Mouse (Mus musculus) layer of hippocampus, adult 11-12 months (tissue): ENCODE measurements at regions not wholly inside any gene's neighbourhood (a gene's known extent, or its start where the extent isn't known, plus 50 kb on each side); places are given as distances from the start of the nearest gene placed in this dataset.
A peak's percentile ranks its signal among the peaks of the same experiment; 100 is the strongest.

Experiments used
- DNase-seq: peaks from one replicate; pipeline ENCODE4 v3.0.0; 2022; ENCODE audit warnings: low spot score

GRCm38 (mm10) chr15:70276838-70277237, 3557.5 kb upstream of the Gm6569 start:
- DNase-seq = no peak

- no peak for DNase-seq
Observed at GRCm38 (mm10) chr15:70321781-70322180, 3512.6 kb upstream of the Gm6569 start.

GRCm38 (mm10) chr15:70339241-70339640, 3495.1 kb upstream of the Gm6569 start:
- DNase-seq = no peak

GRCm38 (mm10) chr15:70341401-70341800, 3493.0 kb upstream of the Gm6569 start:
- DNase-seq = no peak

- DNase-seq = peak; percentile 26
Observed at GRCm38 (mm10) chr15:70357961-70358360, 3476.4 kb upstream of the Gm6569 start.

- DNase-seq = no peak
Observed at GRCm38 (mm10) chr15:70384631-70385030, 3449.7 kb upstream of the Gm6569 start.

GRCm38 (mm10) chr15:70416311-70416710, 3418.1 kb upstream of the Gm6569 start:
- no peak for DNase-seq

GRCm38 (mm10) chr15:70425566-70425965, 3408.8 kb upstream of the Gm6569 start:
- no peak for DNase-seq
